Comparison of ENCODE assay signal across 8 mouse cellular contexts in genomic region chr11:115647459-115647858, GRCm38 (mm10). TPM values are rescaled to one million over a fixed set of nuclear protein-coding genes. Genes with fewer than 3 reads are reported as not detected.
DNase-seq lines count a peak whose midpoint lies in the region; ATAC-seq and TF ChIP-seq lines count a peak whose summit lies in the region.

No protein-coding gene starts in this region.

- H3K4me1 ChIP-seq in ES-E14 (ENCODE audit: control insufficient read depth in 2 of 2, insufficient read depth in 2 of 2, low read length in 2 of 2, poor library complexity in 1 of 2): peaks cover 5 to 12% of the 10 kb centered on the region in 2 experiments; a peak in 3 of 4 replicates
- no peaks in the 10 kb centered on the region for H3K4me1 ChIP-seq in embryonic facial prominence, embryonic 13.5 days

- peaks cover 18% of the 10 kb centered on the region; the same call in 1 of the 2 replicates for H3K36me3 ChIP-seq in ES-E14 (ENCODE audit: control insufficient read depth, insufficient read depth, low read length, poor library complexity, severe bottlenecking)
- peaks cover 66% of the 10 kb centered on the region for H3K36me3 ChIP-seq in embryonic facial prominence, embryonic 13.5 days

- intact Hi-C loops in left cerebral cortex, adult 2 months (cut with DNase I): loop anchor here (1.0 to 2.0 kb wide), 2 partner anchors 67 to 167 kb away; partner anchors contain the start of gene Tsen54

- H3K9me3 ChIP-seq in ES-E14 (ENCODE audit: control insufficient read depth, insufficient read depth, low read depth, low read length): no peaks in the 10 kb centered on the region
- H3K9me3 ChIP-seq in embryonic facial prominence, embryonic 13.5 days: no peaks in the 10 kb centered on the region

- 51% methylated on average over 6 of the region's 6 CpGs for WGBS in embryonic facial prominence, embryonic 13.5 days

- H3K27ac ChIP-seq in layer of hippocampus, adult 2 months: no peak overlapping the region; the same call in 1 of the 2 replicates
- H3K27ac ChIP-seq in ES-E14 (ENCODE audit: insufficient read depth, low read depth, low read length, poor library complexity, severe bottlenecking): no peak overlapping the region
- peak overlapping the region; percentile 12; the same call in 1 of the 2 replicates for H3K27ac ChIP-seq in embryonic facial prominence, embryonic 13.5 days
- no peak overlapping the region for H3K27ac ChIP-seq in left cerebral cortex, adult 2 months

- DNase-seq in layer of hippocampus, adult 2 months (ENCODE audit: low spot score in 2 of 2): peak; percentile 67 to 70
- DNase-seq in layer of hippocampus, postnatal 36 days: no peak
- peak; percentile 60 for DNase-seq in ES-E14 (ENCODE audit: low read depth, low spot score)
- peak; percentile 33 for DNase-seq in adrenal gland, postnatal 25 days
- DNase-seq in left cerebral cortex, adult 2 months (ENCODE audit: extremely low spot score in 1 of 2, low spot score in 2 of 2): peak; percentile 45 to 56
- peak; percentile 83 for DNase-seq in retina, postnatal 1 day
- DNase-seq in ovary, adult 18-20 months (ENCODE audit: low spot score): no peak

- in situ Hi-C loops in ES-E14 (cut with MboI; ENCODE audit: low sequenced_read_pairs in 2 of 2, unreplicated experiment in 2 of 2): no loop called here

- TF ChIP-seq CTCF in layer of hippocampus, adult 2 months (conservative IDR thresholded peaks at IDR 0.05): peak; percentile 91
- peak; percentile 90 for TF ChIP-seq CTCF in left cerebral cortex, adult 2 months (IDR thresholded peaks at IDR 0.05)

- H3K9ac ChIP-seq in ES-E14 (ENCODE audit: insufficient read depth, low read depth, low read length, poor library complexity, severe bottlenecking): no peak overlapping the region
- no peak overlapping the region for H3K9ac ChIP-seq in embryonic facial prominence, embryonic 13.5 days

- no peaks in the 10 kb centered on the region for H3K27me3 ChIP-seq in embryonic facial prominence, embryonic 13.5 days

- ATAC-seq in embryonic facial prominence, embryonic 13.5 days (ENCODE audit: insufficient number of reproducible peaks, insufficient read depth, low FRiP score, low TSS enrichment, low read depth): no peak

- no peak overlapping the region for H3K4me3 ChIP-seq in layer of hippocampus, adult 2 months
- no peak overlapping the region for H3K4me3 ChIP-seq in ES-E14 (ENCODE audit: insufficient read depth in 1 of 2, low read depth in 1 of 2, low read length in 2 of 2, poor library complexity in 1 of 2, severe bottlenecking in 1 of 2)
- H3K4me3 ChIP-seq in embryonic facial prominence, embryonic 13.5 days: no peak overlapping the region
- no peak overlapping the region for H3K4me3 ChIP-seq in left cerebral cortex, adult 2 months

- no peak overlapping the region for H3K4me2 ChIP-seq in embryonic facial prominence, embryonic 13.5 days

TF ChIP-seq in ES-E14, 5 proteins besides CTCF, POLR2A, EP300 and RAD21:
- no peak for TF ChIP-seq MAFK (IDR thresholded peaks at IDR 0.05; ENCODE audit: insufficient read depth, low read depth, low read length)
- TF ChIP-seq ZC3H11A (IDR thresholded peaks at IDR 0.05; ENCODE audit: borderline replicate concordance, low read depth, low read length): peak; percentile 30; the same call in 1 of the 2 replicates
TF ChIP-seq in ES-E14: peak in this region for 1.

RNA-seq across cellular contexts. Expression of gene Slc25a19, which starts 19.4 kb away (rescaled TPM):
- 10 to 100 TPM; 60.4 to 66.6 TPM for total RNA-seq in layer of hippocampus, adult 2 months (2021)
- total RNA-seq in layer of hippocampus, postnatal 36 days (2021): 10 to 100 TPM; 64.0 to 66.0 TPM
- 22.6 and 23.6 TPM in 2 replicates for total RNA-seq in ES-E14 (2012; rRNA removed)
- 107 and 114 TPM in 2 replicates for total RNA-seq in adrenal gland, postnatal 25 days (2021)
- 25.0 and 28.0 TPM in 2 replicates for polyA plus RNA-seq in embryonic facial prominence, embryonic 13.5 days (2015; fragmentation: Nextera tagmentation; extraction: Ambion mirVana)
- 10 to 100 TPM; 57.2 to 59.5 TPM for total RNA-seq in left cerebral cortex, adult 2 months (2021)

RNA-seq across cellular contexts. Expression of gene Mif4gd, which starts 34.7 kb away (rescaled TPM):
- 10 to 100 TPM; 19.5 to 22.5 TPM for total RNA-seq in layer of hippocampus, adult 2 months (2021)
- total RNA-seq in layer of hippocampus, postnatal 36 days (2021): 10 to 100 TPM; 21.0 to 21.2 TPM
- total RNA-seq in ES-E14 (2012; rRNA removed): 63.8 and 85.6 TPM in 2 replicates
- total RNA-seq in adrenal gland, postnatal 25 days (2021): 135 and 205 TPM in 2 replicates
- polyA plus RNA-seq in embryonic facial prominence, embryonic 13.5 days (2015; fragmentation: Nextera tagmentation; extraction: Ambion mirVana): 20.2 and 20.6 TPM in 2 replicates
- total RNA-seq in left cerebral cortex, adult 2 months (2021): 10 to 100 TPM; 15.6 to 16.0 TPM

RNA-seq across cellular contexts. Expression of gene Gga3, which starts 43.6 kb away (rescaled TPM):
- 10 to 100 TPM; 67.9 to 91.9 TPM for total RNA-seq in layer of hippocampus, adult 2 months (2021)
- 10 to 100 TPM; 68.7 to 80.7 TPM for total RNA-seq in layer of hippocampus, postnatal 36 days (2021)
- 31.7 and 39.7 TPM in 2 replicates for total RNA-seq in ES-E14 (2012; rRNA removed)
- 25.4 and 31.1 TPM in 2 replicates for total RNA-seq in adrenal gland, postnatal 25 days (2021)
- 18.9 and 24.6 TPM in 2 replicates for polyA plus RNA-seq in embryonic facial prominence, embryonic 13.5 days (2015; fragmentation: Nextera tagmentation; extraction: Ambion mirVana)
- 10 to 100 TPM; 83.9 to 95.1 TPM for total RNA-seq in left cerebral cortex, adult 2 months (2021)

RNA-seq across cellular contexts. Expression of gene Mrps7, which starts 43.7 kb away (rescaled TPM):
- 10 to 100 TPM; 50.4 to 50.8 TPM for total RNA-seq in layer of hippocampus, adult 2 months (2021)
- 10 to 100 TPM; 48.8 to 61.3 TPM for total RNA-seq in layer of hippocampus, postnatal 36 days (2021)
- 51.6 and 74.9 TPM in 2 replicates for total RNA-seq in ES-E14 (2012; rRNA removed)
- total RNA-seq in adrenal gland, postnatal 25 days (2021): 89.3 and 99.8 TPM in 2 replicates
- polyA plus RNA-seq in embryonic facial prominence, embryonic 13.5 days (2015; fragmentation: Nextera tagmentation; extraction: Ambion mirVana): 92.8 and 95.6 TPM in 2 replicates
- 10 to 100 TPM; 51.5 to 51.7 TPM for total RNA-seq in left cerebral cortex, adult 2 months (2021)

Comparison
In these comparisons a context has a peak if more than half of its experiments do, and no peak if none do; other contexts are left out.
1. DNase-seq: peak in layer of hippocampus, adult 2 months (2 of 2), ES-E14 (single experiment), adrenal gland, postnatal 25 days (single experiment), left cerebral cortex, adult 2 months (2 of 2) and retina, postnatal 1 day (single experiment); none in layer of hippocampus, postnatal 36 days (0 of 2) and ovary, adult 18-20 months (single experiment).